Mouse (Mus musculus): ENCODE results near the gene Mpg.

Mpg gene

GRCm38 (mm10) chr11:32265117-32265738 is 38.9 kb downstream of the Mpg start:
- peak; percentile 65 for DNase-seq

- DNase-seq: peak; percentile 36
Observed at GRCm38 (mm10) chr11:32266194-32266593, 39.9 kb downstream of the Mpg start.

GRCm38 (mm10) chr11:32266776-32267175 is 40.5 kb downstream of the Mpg start:
- peak; percentile 28 for DNase-seq

GRCm38 (mm10) chr11:32267188-32267884 is 41.0 kb downstream of the Mpg start, which contains the start of gene Nprl3:
Gene Nprl3, minus strand, starts transcription at chr11:32267707.
- DNase-seq: peak; percentile 96

- peak; percentile 49 for DNase-seq
Observed at GRCm38 (mm10) chr11:32267964-32268363, 41.7 kb downstream of the Mpg start.

- DNase-seq: peak; percentile 91
Observed at GRCm38 (mm10) chr11:32268952-32269351, 42.6 kb downstream of the Mpg start.

GRCm38 (mm10) chr11:32271178-32271577 is 44.9 kb downstream of the Mpg start:
- DNase-seq: peak; percentile 25

DNA sequence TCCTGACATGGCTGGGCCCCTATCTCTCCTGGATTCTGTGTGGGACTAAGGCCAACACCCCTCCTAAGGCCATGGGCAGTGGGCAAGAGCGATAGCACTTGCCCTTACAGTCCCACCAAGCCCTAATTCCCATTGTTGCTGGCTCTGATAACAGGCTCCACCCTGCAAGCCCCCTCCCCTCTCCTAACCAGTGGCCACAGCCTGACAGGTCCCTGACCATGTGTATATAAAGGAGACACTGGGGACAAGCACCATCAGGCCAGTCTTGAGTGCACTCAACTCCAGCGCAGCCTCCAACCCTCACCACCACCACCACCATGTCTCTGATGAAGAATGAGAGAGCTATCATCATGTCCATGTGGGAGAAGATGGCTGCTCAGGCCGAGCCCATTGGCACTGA is 50.0 kb downstream of the Mpg start, which contains the start of gene Hba-x:
Gene Hba-x (plus strand): TSS at position 54 of the 400 bp plus-strand sequence.
- DNase-seq: no peak

GRCm38 (mm10) chr11:32277736-32278457 is 51.6 kb downstream of the Mpg start:
- no peak for DNase-seq

GRCm38 (mm10) chr11:32278458-32278957 is 52.2 kb downstream of the Mpg start:
- no peak for DNase-seq

DNA sequence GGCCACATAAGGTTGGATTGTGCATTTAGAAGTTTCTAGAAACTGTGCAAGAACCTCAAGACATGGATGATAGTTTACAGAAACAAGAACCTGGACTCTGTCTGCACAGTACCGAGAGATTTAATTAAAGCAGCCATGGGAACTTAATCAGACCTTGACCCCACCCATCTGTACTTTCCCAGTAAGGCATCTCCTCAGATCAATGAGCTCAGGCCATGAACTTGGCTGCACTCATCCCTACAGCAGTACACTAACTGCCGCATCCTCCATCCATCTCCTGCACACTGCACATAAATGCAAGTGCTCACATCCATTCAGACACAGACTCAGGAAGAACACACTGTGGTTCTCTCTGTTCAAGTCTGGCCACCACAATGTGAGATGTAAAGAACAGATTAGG is 54.3 kb downstream of the Mpg start:
- peak; percentile 57 for DNase-seq

DNA sequence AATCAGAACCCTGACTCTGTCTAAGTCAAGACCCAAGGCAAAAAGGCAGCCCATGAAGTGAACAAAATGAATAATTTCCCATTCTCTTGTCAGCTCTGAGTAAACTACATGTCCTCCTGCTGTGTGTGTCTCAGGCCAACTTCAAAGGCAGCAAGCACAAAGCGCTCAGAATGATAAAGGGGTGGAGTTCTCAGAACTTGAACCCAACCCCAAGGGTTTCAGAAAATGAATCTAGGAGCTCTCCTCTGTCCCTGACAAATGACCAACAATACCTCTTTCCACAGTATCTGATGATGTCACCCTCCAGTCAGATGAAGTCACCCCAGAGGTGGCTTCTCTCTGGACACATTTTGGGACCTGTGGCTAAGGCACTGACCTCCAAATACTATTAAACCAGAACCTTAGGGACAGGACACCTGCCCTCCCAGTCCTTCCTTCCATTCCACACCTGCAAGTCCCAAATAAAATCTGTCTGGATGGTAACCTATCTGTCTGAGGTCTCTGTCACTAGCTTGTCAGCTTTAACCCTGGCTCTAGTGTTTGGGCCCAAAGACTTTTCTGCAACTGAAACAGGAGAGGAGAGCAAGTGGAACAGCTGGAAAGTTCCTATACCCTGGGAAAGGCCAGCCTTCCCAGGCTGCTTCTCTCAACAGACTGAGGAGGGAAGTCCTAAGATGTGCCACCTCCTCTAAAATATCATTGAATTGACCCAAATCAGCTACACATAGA is 55.3 kb downstream of the Mpg start:
- peak; percentile 66 for DNase-seq
